Mouse (Mus musculus) MEL (cell line): ENCODE measurements around the gene Abcc3. TPM values are rescaled to one million over a fixed set of nuclear protein-coding genes. Genes with fewer than 3 reads are reported as not detected.

Experiments
- DNase-seq: peaks from one replicate; pipeline ENCODE4 v3.0.0; 2011; ENCODE audit warnings: low read depth, low spot score
- H3K27ac ChIP-seq: 2 replicates; pipeline ENCODE4 v1.5.1; 2012; ENCODE audit warnings: low read depth, mild to moderate bottlenecking, control low read depth, low read length, moderate library complexity; ENCODE audit not compliant: control insufficient read depth
- H3K27me3 ChIP-seq, 2 experiments: fragments of 150-350 bp in 1 of 2; sonication (generic) in 1 of 2; 2 replicates each; pipeline ENCODE4 v1.6.1; 2012; ENCODE audit warnings: low read length in 2 of 2, mild to moderate bottlenecking in 2 of 2, improper control_type of control experiment in 1 of 2, moderate library complexity in 1 of 2; ENCODE audit not compliant: insufficient read depth in 2 of 2, control insufficient read depth in 1 of 2
- H3K36me3 ChIP-seq, 2 experiments: 2 replicates each; pipeline ENCODE4 v1.6.1; 2012 to 2014; ENCODE audit warnings: low read length in 2 of 2, improper control_type of control experiment in 1 of 2, inconsistent platforms in 1 of 2, mild to moderate bottlenecking in 1 of 2; ENCODE audit not compliant: insufficient read depth in 2 of 2, control insufficient read depth in 1 of 2
- H3K4me1 ChIP-seq, 2 experiments: fragments of 150-350 bp in 1 of 2; sonication (generic) in 1 of 2; 2 replicates each; pipeline ENCODE4 v1.6.1; 2012; ENCODE audit warnings: low read length in 2 of 2, improper control_type of control experiment in 1 of 2, mild to moderate bottlenecking in 1 of 2; ENCODE audit not compliant: insufficient read depth in 2 of 2, control insufficient read depth in 1 of 2
- H3K4me3 ChIP-seq, 2 experiments: fragments of 150-350 bp in 1 of 2; sonication (generic) in 1 of 2; 2 replicates each; pipeline ENCODE4 v1.5.1; 2012; ENCODE audit warnings: low read depth in 2 of 2, low read length in 2 of 2, mild to moderate bottlenecking in 2 of 2, moderate library complexity in 2 of 2, control low read depth in 1 of 2, improper control_type of control experiment in 1 of 2; ENCODE audit not compliant: control insufficient read depth in 1 of 2, insufficient read depth in 1 of 2
- H3K79me2 ChIP-seq: 2 replicates; pipeline ENCODE4 v1.6.1; 2012; ENCODE audit warnings: mild to moderate bottlenecking, low read length, moderate library complexity; ENCODE audit not compliant: control insufficient read depth, poor library complexity, insufficient read depth
- H3K9ac ChIP-seq: 2 replicates; pipeline ENCODE4 v1.6.1; 2012; ENCODE audit warnings: low read depth, mild to moderate bottlenecking, control low read depth, low read length, moderate library complexity; ENCODE audit not compliant: control insufficient read depth, poor library complexity, severe bottlenecking
- H3K9me3 ChIP-seq: fragments of 150-350 bp; sonication (generic); replicated peaks from 2 replicates; pipeline ENCODE4 v1.6.1; 2012; ENCODE audit warnings: mild to moderate bottlenecking, low read length, improper control_type of control experiment, moderate library complexity; ENCODE audit not compliant: insufficient read depth
- CHD2 ChIP-seq: IDR thresholded peaks from 2 replicates; pipeline ENCODE4 v1.6.1; 2011; ENCODE audit warnings: low read length, improper control_type of control experiment
- CTCF ChIP-seq, 3 experiments: IDR thresholded peaks in 2 of 3; conservative IDR thresholded peaks in 1 of 3; 2 replicates each; pipeline ENCODE4 v1.5.1; 2011 to 2012; ENCODE audit warnings: low read length in 3 of 3, low read depth in 2 of 3, mild to moderate bottlenecking in 2 of 3, improper control_type of control experiment in 1 of 3, inconsistent platforms in 1 of 3, mixed read lengths in 1 of 3, moderate library complexity in 1 of 3; ENCODE audit not compliant: control insufficient read depth in 1 of 3, insufficient read depth in 1 of 3, poor library complexity in 1 of 3, severe bottlenecking in 1 of 3
- E2F4 ChIP-seq: IDR thresholded peaks from 2 replicates; pipeline ENCODE4 v1.6.1; 2011; ENCODE audit warnings: low read depth, low read length, improper control_type of control experiment, borderline replicate concordance
- ELF1 ChIP-seq: IDR thresholded peaks from 2 replicates; pipeline ENCODE4 v1.6.1; 2014; ENCODE audit warnings: low read depth, mild to moderate bottlenecking, inconsistent platforms, low read length, improper control_type of control experiment, moderate library complexity
- EP300 ChIP-seq, 2 experiments: IDR thresholded peaks; 2 replicates each; pipeline ENCODE4 v1.6.1; 2011; ENCODE audit warnings: improper control_type of control experiment in 2 of 2, low read length in 2 of 2, low read depth in 1 of 2, mild to moderate bottlenecking in 1 of 2
- JUND ChIP-seq: IDR thresholded peaks from 2 replicates; pipeline ENCODE4 v1.6.1; 2011; ENCODE audit warnings: low read depth, mild to moderate bottlenecking, improper control_type of control experiment, low read length
- KAT2A ChIP-seq: conservative IDR thresholded peaks from 2 replicates; pipeline ENCODE4 v1.6.1; 2012; ENCODE audit warnings: low read depth, low read length, improper control_type of control experiment, inconsistent platforms
- MAFK ChIP-seq: IDR thresholded peaks from 2 replicates; pipeline ENCODE4 v1.6.1; 2011; ENCODE audit warnings: low read depth, mild to moderate bottlenecking, low read length, improper control_type of control experiment, borderline replicate concordance
- MAX ChIP-seq: IDR thresholded peaks from 2 replicates; pipeline ENCODE4 v1.6.1; 2011; ENCODE audit warnings: low read length, improper control_type of control experiment
- MAZ ChIP-seq: IDR thresholded peaks from 2 replicates; pipeline ENCODE4 v1.6.1; 2012; ENCODE audit warnings: low read depth, mild to moderate bottlenecking, inconsistent platforms, low read length, improper control_type of control experiment
- MEF2A ChIP-seq: IDR thresholded peaks from 2 replicates; pipeline ENCODE4 v1.6.1; 2014; ENCODE audit warnings: low read depth, mild to moderate bottlenecking, inconsistent platforms, low read length, improper control_type of control experiment; ENCODE audit not compliant: poor library complexity, insufficient replicate concordance, severe bottlenecking; ENCODE audit errors: extremely low read depth
- NRF1 ChIP-seq: IDR thresholded peaks from 2 replicates; pipeline ENCODE4 v1.6.1; 2014; ENCODE audit warnings: low read depth, mild to moderate bottlenecking, inconsistent platforms, low read length, improper control_type of control experiment, moderate library complexity; ENCODE audit not compliant: poor library complexity, insufficient read depth, severe bottlenecking
- POLR2A ChIP-seq, 2 experiments: IDR thresholded peaks; 2 replicates each; pipeline ENCODE4 v1.6.1; 2011 to 2012; ENCODE audit warnings: low read length in 2 of 2, mild to moderate bottlenecking in 2 of 2, control low read depth in 1 of 2, improper control_type of control experiment in 1 of 2, low read depth in 1 of 2, moderate library complexity in 1 of 2; ENCODE audit not compliant: control insufficient read depth in 1 of 2, insufficient read depth in 1 of 2, poor library complexity in 1 of 2
- POLR2AphosphoS5 ChIP-seq: IDR thresholded peaks from 2 replicates; pipeline ENCODE4 v1.6.1; 2012; ENCODE audit warnings: low read depth, borderline replicate concordance, mild to moderate bottlenecking, inconsistent platforms, low read length, moderate library complexity, mixed read lengths
- RAD21 ChIP-seq: IDR thresholded peaks from 2 replicates; pipeline ENCODE4 v1.6.1; 2011; ENCODE audit warnings: mild to moderate bottlenecking, low read depth, low read length, improper control_type of control experiment
- RCOR1 ChIP-seq: IDR thresholded peaks from 2 replicates; pipeline ENCODE4 v1.6.1; 2012; ENCODE audit warnings: low read depth, mild to moderate bottlenecking, inconsistent platforms, low read length, improper control_type of control experiment
- SIN3A ChIP-seq: IDR thresholded peaks from 2 replicates; pipeline ENCODE4 v1.6.1; 2012; ENCODE audit warnings: low read length, improper control_type of control experiment, inconsistent platforms
- SMC3 ChIP-seq: IDR thresholded peaks from 2 replicates; pipeline ENCODE4 v1.6.1; 2011; ENCODE audit warnings: low read depth, low read length, improper control_type of control experiment
- TAL1 ChIP-seq: IDR thresholded peaks from 2 replicates; pipeline ENCODE4 v1.6.1; 2012; ENCODE audit warnings: mild to moderate bottlenecking, inconsistent platforms, low read length, moderate library complexity, mixed read lengths
- TBP ChIP-seq: IDR thresholded peaks from 2 replicates; pipeline ENCODE4 v1.8.0; 2011; ENCODE audit warnings: low read depth, low read length, improper control_type of control experiment
- TCF12 ChIP-seq: IDR thresholded peaks from 2 replicates; pipeline ENCODE4 v1.6.1; 2014; ENCODE audit warnings: low read depth, mild to moderate bottlenecking, inconsistent platforms, low read length, improper control_type of control experiment, moderate library complexity
- USF1 ChIP-seq: IDR thresholded peaks from 2 replicates; pipeline ENCODE4 v1.6.1; 2014; ENCODE audit warnings: low read depth, mild to moderate bottlenecking, inconsistent platforms, low read length, improper control_type of control experiment, moderate library complexity
- USF2 ChIP-seq, 2 experiments: IDR thresholded peaks; 2 replicates each; pipeline ENCODE4 v1.6.1; 2011 to 2012; ENCODE audit warnings: improper control_type of control experiment in 2 of 2, low read length in 2 of 2, borderline replicate concordance in 1 of 2, inconsistent platforms in 1 of 2, low read depth in 1 of 2, mild to moderate bottlenecking in 1 of 2; ENCODE audit not compliant: insufficient read depth in 1 of 2
- ZC3H11A ChIP-seq: IDR thresholded peaks from 2 replicates; pipeline ENCODE4 v1.6.1; 2012; ENCODE audit warnings: low read depth, mild to moderate bottlenecking, inconsistent platforms, low read length, improper control_type of control experiment
- ZNF384 ChIP-seq: IDR thresholded peaks from 2 replicates; pipeline ENCODE4 v1.6.1; 2012; ENCODE audit warnings: low read depth, mild to moderate bottlenecking, inconsistent platforms, low read length, improper control_type of control experiment
- polyA plus RNA-seq, 2 experiments: library from polyadenylated mRNA; stranded (reverse) in 1 of 2; unstranded in 1 of 2; fragments of >175 nt in 1 of 2; fragments of >200 nt in 1 of 2; gene quantifications; 2 replicates each; pipeline versions ENCODE4 v1.2.1 to v1.2.4; 2012; ENCODE audit warnings: low replicate concordance in 2 of 2, low read depth in 1 of 2; ENCODE audit not compliant: insufficient read length in 2 of 2, insufficient read depth in 1 of 2, missing spikeins in 1 of 2
- total RNA-seq: library from RNA; depleted of rRNA; stranded (reverse); fragments of 300-350 nt; gene quantifications from 2 replicates; pipeline ENCODE4 v1.2.3, GENCODE M21; 2012

Abcc3 gene
- total and polyA plus RNA-seq, 3 experiments, result 0.27 to 0.29 TPM; not detected in 1

- peaks cover 2 to 18% of the 10 kb centered on the region in 2 experiments for H3K27me3 ChIP-seq
- H3K4me3 ChIP-seq, result no peak overlapping the region
- no peak for DNase-seq
Measured at GRCm38 (mm10) chr11:94405348-94405747, 12.6 kb upstream of the Abcc3 start.

DNA sequence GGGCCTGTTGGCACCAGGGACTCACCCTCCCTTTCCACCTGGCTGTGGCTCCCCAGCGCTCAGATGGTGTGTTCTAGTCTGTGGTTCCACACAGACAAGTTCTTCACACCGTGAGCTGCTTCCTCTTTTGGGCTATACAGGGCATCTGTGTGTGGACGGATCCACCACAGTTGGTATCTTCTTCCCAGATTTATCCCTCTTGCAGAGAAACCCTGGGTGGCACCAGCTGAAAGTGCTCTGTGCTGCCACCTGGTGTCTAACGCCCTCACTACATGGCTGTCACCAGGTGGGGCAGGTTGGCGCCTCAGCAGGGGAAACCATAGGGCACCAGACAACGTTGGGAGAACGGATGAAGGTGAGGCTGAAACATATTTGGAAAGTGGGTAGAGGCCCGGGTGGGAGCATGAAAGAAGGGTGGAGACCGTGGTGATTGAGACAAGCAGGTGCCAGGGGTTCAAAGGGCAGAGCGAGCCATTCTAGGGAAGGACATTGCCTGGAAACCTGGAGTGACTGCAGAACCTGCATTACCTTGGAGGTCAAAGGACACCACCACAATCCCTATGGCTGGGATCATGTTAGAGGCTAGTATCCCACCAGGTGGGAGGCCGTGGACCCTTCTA is 12.0 kb upstream of the Abcc3 start:
- H3K27ac ChIP-seq, result no peak overlapping the region
- DNase-seq, result peak; percentile 65
- H3K9ac ChIP-seq, result no peak overlapping the region
- H3K36me3 ChIP-seq, result no peaks in the 10 kb centered on the region
- H3K79me2 ChIP-seq, result no peaks in the 10 kb centered on the region
- no peak for TF ChIP-seq TCF12
- TF ChIP-seq MAFK, result no peak
- peak; percentile 88 for TF ChIP-seq ZC3H11A
- TF ChIP-seq KAT2A, result no peak
- no peak for TF ChIP-seq CHD2
- peak; percentile 22; the same call in 1 of the 2 replicates for TF ChIP-seq SIN3A
- no peak for TF ChIP-seq JUND
- TF ChIP-seq NRF1, result no peak
- TF ChIP-seq TAL1, result no peak
- TF ChIP-seq EP300 (IDR thresholded peaks at IDR 0.05; ENCODE audit: low read depth in 1 of 2, low read length in 2 of 2), result no peak
- TF ChIP-seq USF1, result no peak
- no peak for TF ChIP-seq USF2 (IDR thresholded peaks at IDR 0.05; ENCODE audit: borderline replicate concordance in 1 of 2, insufficient read depth in 1 of 2, low read depth in 1 of 2, low read length in 2 of 2)
- TF ChIP-seq POLR2AphosphoS5, result no peak
- TF ChIP-seq MAZ, result no peak
- TF ChIP-seq POLR2A (IDR thresholded peaks at IDR 0.05; ENCODE audit: control insufficient read depth in 1 of 2, insufficient read depth in 1 of 2, low read depth in 1 of 2, low read length in 2 of 2, poor library complexity in 1 of 2), result no peak
- no peak for TF ChIP-seq TBP
- TF ChIP-seq ELF1, result no peak
- peak; percentile 84 to 97 (median 94) for TF ChIP-seq CTCF (IDR thresholded peaks at IDR 0.05 in 2 of 3, conservative IDR thresholded peaks at IDR 0.05 in 1 of 3; ENCODE audit: control insufficient read depth in 1 of 3, insufficient read depth in 1 of 3, low read depth in 2 of 3, low read length in 3 of 3, poor library complexity in 1 of 3, severe bottlenecking in 1 of 3)
- peak; percentile 100 for TF ChIP-seq SMC3
- TF ChIP-seq RAD21, result peak; percentile 77
- TF ChIP-seq MEF2A, result no peak
- TF ChIP-seq RCOR1, result peak; percentile 57; the same call in 1 of the 2 replicates
- H3K4me3 ChIP-seq, result no peak overlapping the region
- H3K4me1 ChIP-seq, result no peaks in the 10 kb centered on the region
- H3K27me3 ChIP-seq, result peaks cover 3 to 22% of the 10 kb centered on the region in 2 experiments
- no peaks in the 10 kb centered on the region for H3K9me3 ChIP-seq

More at GRCm38 (mm10) chr11:94405348-94405747, 12.6 kb upstream of the Abcc3 start:
- Histone ChIP-seq H3K79me2 (no peaks in the 10 kb centered on the region), H3K9me3 (no peaks in the 10 kb centered on the region), H3K4me1 (no peaks in the 10 kb centered on the region), H3K36me3 (no peaks in the 10 kb centered on the region), H3K27ac (no peak overlapping the region), H3K9ac (no peak overlapping the region)
- TF ChIP-seq SIN3A (no peak), E2F4 (no peak), ZNF384 (no peak), SMC3 (no peak), MAX (no peak)
